Mouse (Mus musculus) midbrain, embryonic 13.5 days (tissue): ENCODE measurements around the gene Tbc1d12. TPM values are rescaled to one million over a fixed set of nuclear protein-coding genes. Genes with fewer than 3 reads are reported as not detected.
"Not testable (repeated sequence)": the region's sequence is repeated elsewhere in the genome, so short reads cannot be mapped to it uniquely, and the experiment has no call there.

Experiments
- ATAC-seq: fragments of 200-750 bp; cut with Nextera tagmentation; 2 replicates; pipeline ENCODE4 v1.8.0; 2017; ENCODE audit warnings: mild to moderate bottlenecking, moderate TSS enrichment, moderate library complexity
- H3K27ac ChIP-seq: fragments of 300-500 bp; sonication (generic); 2 replicates; pipeline ENCODE4 v1.5.1; 2015; ENCODE audit warnings: inconsistent platforms, mild to moderate bottlenecking, moderate library complexity
- H3K27me3 ChIP-seq: fragments of 300-500 bp; sonication (generic); 2 replicates; pipeline ENCODE4 v1.6.1; 2015; ENCODE audit warnings: mild to moderate bottlenecking, inconsistent platforms
- H3K36me3 ChIP-seq: fragments of 300-500 bp; sonication (generic); 2 replicates; pipeline ENCODE4 v1.6.1; 2015; ENCODE audit warnings: mild to moderate bottlenecking, inconsistent platforms
- H3K4me1 ChIP-seq: fragments of 300-500 bp; sonication (generic); replicated peaks from 2 replicates; pipeline ENCODE4 v1.6.1; 2015; ENCODE audit warnings: inconsistent platforms
- H3K4me2 ChIP-seq: fragments of 300-500 bp; sonication (generic); replicated peaks from 2 replicates; pipeline ENCODE4 v1.6.1; 2015; ENCODE audit warnings: moderate library complexity, mild to moderate bottlenecking, inconsistent platforms
- H3K4me3 ChIP-seq: fragments of 300-500 bp; sonication (generic); replicated peaks from 2 replicates; pipeline ENCODE4 v1.5.1; 2015; ENCODE audit warnings: mild to moderate bottlenecking, inconsistent platforms
- H3K9ac ChIP-seq: fragments of 300-500 bp; sonication (generic); replicated peaks from 2 replicates; pipeline ENCODE4 v1.6.1; 2015; ENCODE audit warnings: mild to moderate bottlenecking, inconsistent platforms
- H3K9me3 ChIP-seq: fragments of 300-500 bp; sonication (generic); 2 replicates; pipeline ENCODE4 v1.6.1; 2016; ENCODE audit warnings: mild to moderate bottlenecking, inconsistent platforms
- WGBS: fragments of 180-500 bp; shearing (Covaris S2); methylation state at CpG from one replicate; pipeline ENCODE4 v1.1.7; 2015; 5-methylcytosine and 5-hydroxymethylcytosine counted together
- polyA plus RNA-seq: library from polyadenylated mRNA; unstranded; fragments of >200 nt; fragmentation: Nextera tagmentation; extraction: Ambion mirVana; gene quantifications from 2 replicates; pipeline ENCODE4 v1.2.1, GENCODE M21; 2015

The Tbc1d12 gene
- polyA plus RNA-seq, 1 experiment from 2014 or later = 4.8 TPM

- under 1% methylated on average over 54 of the region's 54 CpGs for WGBS
- Histone ChIP-seq H3K4me3 (peak overlapping the region; percentile 81), H3K27me3 (no peaks in the 10 kb centered on the region), H3K4me1 (peaks cover 13% of the 10 kb centered on the region), H3K9ac (peak overlapping the region; percentile 84), H3K27ac (peak overlapping the region; percentile 94), H3K36me3 (no peaks in the 10 kb centered on the region; the same call in 1 of the 2 replicates), H3K9me3 (no peaks in the 10 kb centered on the region), H3K4me2 (peak overlapping the region; percentile 62)
- ATAC-seq = peak; percentile 70
Measured at GRCm38 (mm10) chr19:38837171-38837641, 827 bp downstream of the Tbc1d12 start.

- Histone ChIP-seq H3K9me3 (no peaks in the 10 kb centered on the region), H3K4me3 (no peak overlapping the region), H3K9ac (no peak overlapping the region), H3K4me2 (no peak overlapping the region), H3K27me3 (no peaks in the 10 kb centered on the region), H3K36me3 (no peaks in the 10 kb centered on the region; the same call in 1 of the 2 replicates), H3K4me1 (no peaks in the 10 kb centered on the region), H3K27ac (no peak overlapping the region)
- 61% methylated on average over 5 of the region's 5 CpGs for WGBS
- ATAC-seq = no peak
Measured at GRCm38 (mm10) chr19:38844817-38845216, 8.4 kb downstream of the Tbc1d12 start.

- no peak for ATAC-seq
- Histone ChIP-seq H3K9ac (no peak overlapping the region), H3K27ac (no peak overlapping the region), H3K4me2 (no peak overlapping the region), H3K4me1 (no peaks in the 10 kb centered on the region), H3K9me3 (no peaks in the 10 kb centered on the region), H3K27me3 (no peaks in the 10 kb centered on the region), H3K36me3 (no peaks in the 10 kb centered on the region; the same call in 1 of the 2 replicates), H3K4me3 (no peak overlapping the region)
- WGBS = 94% methylated on average over 2 of the region's 2 CpGs
Measured at GRCm38 (mm10) chr19:38846373-38846772, 10.0 kb downstream of the Tbc1d12 start.

GRCm38 (mm10) chr19:38858224-38858623, 21.8 kb downstream of the Tbc1d12 start:
- no peak for ATAC-seq
- Histone ChIP-seq H3K27ac (no peak overlapping the region), H3K4me1 (no peaks in the 10 kb centered on the region), H3K4me3 (no peak overlapping the region), H3K27me3 (no peaks in the 10 kb centered on the region), H3K4me2 (no peak overlapping the region), H3K9me3 (no peaks in the 10 kb centered on the region), H3K9ac (no peak overlapping the region), H3K36me3 (no peaks in the 10 kb centered on the region)
- 95% methylated on average over 3 of the region's 3 CpGs for whole genome bisulfite sequencing

GRCm38 (mm10) chr19:38862523-38862922, 26.1 kb downstream of the Tbc1d12 start:
- Histone ChIP-seq H3K4me3 (no peak overlapping the region), H3K4me1 (no peaks in the 10 kb centered on the region), H3K27ac (no peak overlapping the region), H3K27me3 (no peaks in the 10 kb centered on the region), H3K4me2 (no peak overlapping the region), H3K36me3 (peaks cover 4% of the 10 kb centered on the region; the same call in 1 of the 2 replicates), H3K9me3 (no peaks in the 10 kb centered on the region), H3K9ac (no peak overlapping the region)
- WGBS = 94% methylated on average over 6 of the region's 6 CpGs
- no peak for ATAC-seq

- not testable (repeated sequence) for H3K9me3 ChIP-seq, H3K27me3 ChIP-seq, H3K27ac ChIP-seq, H3K4me2 ChIP-seq, H3K36me3 ChIP-seq, H3K4me3 ChIP-seq, H3K4me1 ChIP-seq, H3K9ac ChIP-seq, ATAC-seq
- 76% methylated on average over 3 of the region's 8 CpGs for WGBS
Measured at GRCm38 (mm10) chr19:38874825-38875224, 38.4 kb downstream of the Tbc1d12 start.

- Histone ChIP-seq H3K27ac (no peak overlapping the region), H3K4me1 (no peaks in the 10 kb centered on the region)
Measured at GRCm38 (mm10) chr19:38880300-38880699, 43.9 kb downstream of the Tbc1d12 start.

GRCm38 (mm10) chr19:38901146-38902135, 65.1 kb downstream of the Tbc1d12 start:
- Histone ChIP-seq H3K9me3 (0 out of 2 replicates have a peak, but pooled peaks cover 3% of the 10 kb centered on the region), H3K9ac (no peak overlapping the region), H3K27ac (no peak overlapping the region), H3K27me3 (no peaks in the 10 kb centered on the region), H3K4me1 (no peaks in the 10 kb centered on the region), H3K4me2 (no peak overlapping the region), H3K36me3 (peaks cover 7% of the 10 kb centered on the region; the same call in 1 of the 2 replicates), H3K4me3 (no peak overlapping the region)
- WGBS = 73% methylated on average over 12 of the region's 12 CpGs
- 0 out of 2 replicates have a peak, but pooled peaks have one; percentile 60 for ATAC-seq

More at GRCm38 (mm10) chr19:38880300-38880699, 43.9 kb downstream of the Tbc1d12 start:
- ATAC-seq = no peak
- H3K9me3 ChIP-seq = no peaks in the 10 kb centered on the region
- no peak overlapping the region for H3K9ac ChIP-seq
- H3K27me3 ChIP-seq = no peaks in the 10 kb centered on the region
- no peak overlapping the region for H3K4me3 ChIP-seq
- peaks cover 7% of the 10 kb centered on the region; the same call in 1 of the 2 replicates for H3K36me3 ChIP-seq
- no peak overlapping the region for H3K4me2 ChIP-seq

GRCm38 (mm10) chr19:38902501-38902900, 66.1 kb downstream of the Tbc1d12 start:
- H3K9me3 ChIP-seq = 0 out of 2 replicates have a peak, but pooled peaks cover 3% of the 10 kb centered on the region
- H3K27ac ChIP-seq = no peak overlapping the region
- no peak overlapping the region for H3K4me3 ChIP-seq
- H3K9ac ChIP-seq = no peak overlapping the region
- no peak overlapping the region for H3K4me2 ChIP-seq
- H3K27me3 ChIP-seq = no peaks in the 10 kb centered on the region
- H3K4me1 ChIP-seq = no peaks in the 10 kb centered on the region
- H3K36me3 ChIP-seq = peaks cover 7% of the 10 kb centered on the region; the same call in 1 of the 2 replicates
- WGBS = 86% methylated on average over 5 of the region's 5 CpGs
- ATAC-seq = no peak

GRCm38 (mm10) chr19:38913786-38914185, 77.4 kb downstream of the Tbc1d12 start:
- no peaks in the 10 kb centered on the region for H3K9me3 ChIP-seq
- H3K27me3 ChIP-seq = no peaks in the 10 kb centered on the region
- no peak for ATAC-seq
- WGBS = 94% methylated on average over 9 of the region's 9 CpGs
- H3K4me1 ChIP-seq = no peaks in the 10 kb centered on the region
- peaks cover 24% of the 10 kb centered on the region for H3K36me3 ChIP-seq
- no peak overlapping the region for H3K9ac ChIP-seq
- H3K4me3 ChIP-seq = no peak overlapping the region
- no peak overlapping the region for H3K4me2 ChIP-seq
- H3K27ac ChIP-seq = no peak overlapping the region

GRCm38 (mm10) chr19:38914926-38915325, 78.5 kb downstream of the Tbc1d12 start:
- Histone ChIP-seq H3K27me3 (no peaks in the 10 kb centered on the region), H3K4me3 (no peak overlapping the region), H3K4me1 (no peaks in the 10 kb centered on the region), H3K27ac (no peak overlapping the region), H3K36me3 (peaks cover 28% of the 10 kb centered on the region), H3K9ac (no peak overlapping the region), H3K4me2 (no peak overlapping the region), H3K9me3 (no peaks in the 10 kb centered on the region)
- 93% methylated on average over 15 of the region's 15 CpGs for WGBS
- ATAC-seq = no peak

- Histone ChIP-seq H3K27ac (no peak overlapping the region), H3K36me3 (peaks cover 34% of the 10 kb centered on the region), H3K27me3 (no peaks in the 10 kb centered on the region), H3K4me1 (no peaks in the 10 kb centered on the region), H3K4me2 (no peak overlapping the region), H3K9me3 (no peaks in the 10 kb centered on the region), H3K9ac (no peak overlapping the region), H3K4me3 (no peak overlapping the region)
- 45% methylated on average over 3 of the region's 3 CpGs for WGBS
- ATAC-seq = no peak
Measured at GRCm38 (mm10) chr19:38915677-38916076, 79.3 kb downstream of the Tbc1d12 start.
